Mouse (Mus musculus): ENCODE results near the gene Slc30a6. TPM values are rescaled to one million over a fixed set of nuclear protein-coding genes. Genes with fewer than 3 reads are reported as not detected.
"Not testable (repeated sequence)": the region's sequence is repeated elsewhere in the genome, so short reads cannot be mapped to it uniquely, and the experiment has no call there.

The Slc30a6 gene
- total RNA-seq, 2 experiments from 2014 or later = 14.8 to 26.4 TPM

DNA sequence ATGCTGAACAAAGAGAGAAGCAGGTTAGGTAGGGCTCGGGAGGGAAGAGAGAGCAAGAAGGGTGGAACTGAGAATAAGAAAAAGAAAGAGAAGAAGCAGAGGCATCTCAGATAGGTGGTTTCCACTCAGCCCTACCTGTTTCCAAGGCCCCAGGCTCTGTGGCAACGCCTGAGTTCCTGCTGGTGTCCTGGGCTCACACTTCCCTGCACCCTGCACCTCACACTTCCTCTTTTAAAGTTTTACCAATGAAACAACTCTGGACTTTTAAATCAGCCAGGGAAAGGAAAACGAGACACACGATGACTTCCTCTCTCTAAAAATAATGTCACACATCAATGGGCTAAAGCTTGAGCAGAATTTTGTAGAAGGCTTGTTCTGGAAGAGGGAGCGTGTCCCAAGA, 45.1 kb downstream of the Slc30a6 start:
- peak; percentile 99 for ATAC-seq (replicated peaks; ENCODE audit: poor library complexity)

DNA sequence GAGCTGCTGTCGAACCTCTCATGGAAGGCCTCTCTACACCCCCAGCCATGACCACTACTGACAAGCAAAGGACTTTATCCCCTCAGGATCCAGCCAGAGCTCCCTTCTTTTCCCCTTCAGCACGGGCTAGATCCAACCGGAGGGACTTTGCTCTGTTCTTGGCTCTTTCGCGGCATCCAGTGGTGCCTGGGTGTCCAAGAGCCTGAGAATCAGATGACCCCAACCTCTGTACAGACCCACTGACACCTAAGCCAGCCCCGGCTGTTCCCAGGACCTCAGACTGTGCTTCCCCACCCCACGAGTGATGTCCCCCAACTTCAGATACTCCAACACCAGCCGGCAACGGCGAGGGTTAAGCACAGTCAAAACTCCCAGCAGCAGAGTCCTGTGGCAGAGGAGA, 54.4 kb downstream of the Slc30a6 start:
- ATAC-seq (replicated peaks; ENCODE audit: poor library complexity) = no peak

DNA sequence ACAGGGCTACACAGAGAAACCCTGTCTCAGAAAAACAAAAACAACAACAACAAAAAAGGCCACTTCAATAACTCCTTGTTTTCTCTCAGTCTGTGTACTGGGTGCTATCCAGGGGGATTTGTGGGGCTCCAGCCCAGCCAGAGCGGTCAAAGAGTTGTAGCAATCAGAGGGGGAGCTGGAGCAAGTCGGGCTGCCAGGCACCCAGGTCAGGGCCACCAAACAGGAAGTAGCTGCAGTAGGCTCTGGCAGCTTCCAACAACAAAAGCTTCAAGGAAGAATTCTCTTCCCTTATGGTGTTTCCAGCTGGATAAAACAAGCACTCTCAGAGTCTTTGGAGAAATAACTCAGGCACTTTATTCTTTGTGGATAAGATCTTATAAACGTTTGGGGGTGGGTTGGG, 58.5 kb downstream of the Slc30a6 start:
- peak; percentile 51; the same call in 1 of the 2 replicates for ATAC-seq (replicated peaks; ENCODE audit: poor library complexity)

DNA sequence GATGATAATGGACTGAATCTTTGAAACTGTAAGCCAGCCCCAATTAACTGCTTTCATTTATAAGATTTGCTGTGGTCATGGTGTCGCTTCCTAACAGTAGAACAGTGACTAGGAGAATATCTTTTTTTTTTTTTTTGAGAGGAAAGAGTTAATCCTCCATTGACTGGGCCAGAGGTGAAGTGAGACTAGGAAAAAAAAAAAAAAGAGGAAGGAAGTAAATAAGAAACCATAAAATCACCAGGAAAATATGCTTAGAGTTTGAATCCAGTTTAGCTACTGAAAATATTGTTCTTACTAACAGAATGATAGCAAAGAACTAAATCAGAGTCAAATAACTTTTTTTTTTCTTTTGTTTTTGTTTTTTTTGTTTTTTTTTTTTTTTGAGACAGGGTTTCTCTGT, 59.3 kb downstream of the Slc30a6 start:
- ATAC-seq (replicated peaks; ENCODE audit: poor library complexity) = peak; percentile 30; the same call in 1 of the 2 replicates

DNA sequence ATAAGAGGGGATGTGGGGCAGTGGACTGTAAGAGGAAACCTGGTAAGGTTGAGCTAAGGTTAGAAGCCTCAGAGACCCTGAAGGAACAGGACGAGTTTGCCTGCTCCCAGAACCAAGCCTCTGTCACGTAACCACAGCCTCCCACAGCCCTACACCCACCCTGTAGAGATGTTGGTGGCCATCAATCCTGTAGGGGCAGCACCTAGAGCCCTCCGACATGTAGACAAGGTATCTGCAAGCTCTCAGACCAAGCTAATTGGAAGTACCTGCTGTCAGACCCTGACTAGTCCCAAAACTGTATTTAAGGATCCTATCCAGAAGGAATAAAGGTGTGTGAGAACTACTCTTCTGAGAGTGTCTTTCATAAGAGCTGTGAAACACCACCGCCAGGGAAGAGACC, 60.0 kb downstream of the Slc30a6 start:
- no peak for ATAC-seq (replicated peaks; ENCODE audit: poor library complexity)

DNA sequence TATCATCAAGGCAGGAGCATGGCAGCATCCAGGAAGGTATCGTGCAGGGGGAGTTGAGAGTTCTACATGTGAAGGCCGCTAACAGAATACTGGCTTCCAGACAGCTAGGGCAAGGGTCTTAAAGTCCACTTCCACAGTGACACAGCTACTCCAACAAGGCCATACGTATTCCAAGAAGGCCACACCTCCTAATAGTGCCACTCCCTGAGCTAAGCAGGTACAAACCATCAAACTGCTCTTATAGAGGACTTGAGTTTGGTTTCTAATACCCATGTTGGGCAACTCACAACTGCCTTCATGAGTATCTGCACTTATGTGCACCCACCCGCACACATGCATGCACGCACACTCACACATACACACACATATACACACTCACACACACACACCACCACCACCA, 61.4 kb downstream of the Slc30a6 start:
- no peak for ATAC-seq (replicated peaks; ENCODE audit: poor library complexity)

DNA sequence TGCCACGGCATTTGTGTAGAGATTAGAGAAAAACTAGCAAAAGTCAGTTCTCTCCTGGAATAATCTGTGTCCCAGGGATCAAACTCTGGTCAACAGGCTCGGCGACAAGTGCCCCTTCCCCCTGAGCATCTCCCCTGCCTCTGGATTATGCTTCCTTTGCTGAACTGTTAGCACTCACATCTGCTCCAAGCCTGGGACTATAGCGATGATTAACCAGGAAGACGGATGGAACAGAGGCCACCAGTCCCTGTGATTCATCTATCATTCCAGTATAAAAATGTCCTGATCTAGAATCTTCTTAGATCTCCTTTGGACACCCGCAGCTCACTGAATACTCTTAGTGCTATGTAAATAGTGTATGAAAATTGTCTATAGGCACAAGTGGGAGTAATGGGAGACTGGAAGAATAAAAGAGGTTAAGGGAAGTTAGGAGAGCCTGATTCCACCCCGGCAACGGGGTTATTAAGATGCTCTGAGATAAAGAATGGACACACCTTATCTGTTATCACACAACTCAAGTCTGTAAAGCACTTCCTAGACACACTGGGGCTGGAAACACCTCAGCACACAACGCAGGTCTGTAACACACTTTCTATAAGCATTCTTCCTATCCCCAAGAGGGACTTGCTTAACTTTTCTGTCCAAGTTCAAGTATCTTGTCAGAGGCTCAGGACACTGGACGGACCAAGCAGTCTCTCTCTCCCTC, 62.7 kb downstream of the Slc30a6 start:
- no peak for ATAC-seq (replicated peaks; ENCODE audit: poor library complexity)

DNA sequence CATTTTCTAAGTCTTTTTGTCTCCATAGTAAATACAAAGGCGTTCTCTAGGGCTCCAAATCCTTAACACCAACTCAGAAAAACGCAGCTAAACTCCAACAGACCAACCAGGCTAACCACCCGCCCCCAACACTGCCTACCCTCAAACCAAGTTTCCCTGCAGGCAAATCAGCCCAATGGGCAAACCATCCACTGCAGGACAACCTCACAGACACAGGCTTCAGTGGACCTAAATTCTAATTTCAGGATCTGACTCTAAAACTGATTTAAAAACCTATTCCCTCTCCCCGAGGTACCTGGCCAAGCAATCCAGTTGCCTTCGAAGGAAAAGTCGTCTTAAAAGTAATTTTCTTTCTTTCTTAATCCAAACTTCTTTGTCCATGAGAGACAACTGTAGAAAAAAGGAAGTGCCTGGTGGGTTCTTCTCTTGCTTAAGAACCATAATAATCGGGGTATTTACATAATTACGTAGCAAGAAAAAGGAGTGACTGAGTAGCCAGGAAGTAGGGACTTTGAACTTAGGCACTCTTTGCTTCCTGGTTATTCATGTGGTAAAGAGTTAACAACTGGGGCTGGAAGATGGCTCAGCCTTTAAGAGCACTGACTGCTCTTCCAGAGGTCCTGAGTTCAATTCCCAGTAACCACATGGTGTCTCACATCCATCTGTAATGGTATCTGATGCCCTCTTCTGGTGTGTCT, 63.5 kb downstream of the Slc30a6 start, which contains the start of gene Nlrc4:
Gene Nlrc4, minus strand, starts transcription at position 432 of the 698 bp plus-strand sequence.
- ATAC-seq (replicated peaks; ENCODE audit: poor library complexity) = peak; percentile 96

DNA sequence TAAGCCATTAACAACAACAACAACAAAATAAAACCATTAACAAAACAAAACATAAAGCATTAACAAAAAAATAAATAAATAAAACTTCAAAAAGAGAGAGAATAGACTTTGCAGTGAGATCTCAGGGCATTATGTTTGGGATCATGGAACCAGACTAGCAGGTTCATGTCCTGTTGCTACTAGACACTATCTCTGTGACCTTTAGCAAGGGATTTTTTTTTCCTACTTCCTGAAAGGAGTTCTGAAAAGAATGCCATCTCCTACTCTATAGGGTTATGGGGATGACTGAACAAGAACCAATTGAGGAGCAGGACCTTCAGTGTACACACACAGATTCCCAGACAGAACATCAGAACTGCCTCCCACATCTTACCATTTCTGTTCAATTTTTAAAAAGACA, 68.1 kb downstream of the Slc30a6 start:
- no peak for ATAC-seq (replicated peaks; ENCODE audit: poor library complexity)

DNA sequence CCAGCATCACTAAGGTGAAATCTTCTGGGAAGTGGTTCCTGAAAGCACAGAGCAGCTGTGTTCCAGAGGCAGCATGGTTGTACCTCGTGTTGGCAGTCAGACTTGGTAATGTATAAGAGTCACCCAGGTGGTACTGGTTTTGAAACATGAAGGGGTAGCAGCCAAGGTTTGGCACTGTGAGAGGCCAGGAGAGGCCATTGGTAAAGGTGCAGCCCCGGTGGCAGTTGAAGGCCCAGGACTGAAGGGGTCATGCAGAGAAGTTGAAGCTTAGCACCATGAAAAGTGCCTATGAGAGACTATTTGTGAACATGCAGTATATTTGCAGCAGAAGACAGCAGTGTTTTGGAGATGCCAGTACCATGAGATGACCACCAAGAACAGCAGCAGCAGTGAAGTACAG, 72.6 kb downstream of the Slc30a6 start:
- ATAC-seq (replicated peaks; ENCODE audit: poor library complexity) = not testable (repeated sequence)

DNA sequence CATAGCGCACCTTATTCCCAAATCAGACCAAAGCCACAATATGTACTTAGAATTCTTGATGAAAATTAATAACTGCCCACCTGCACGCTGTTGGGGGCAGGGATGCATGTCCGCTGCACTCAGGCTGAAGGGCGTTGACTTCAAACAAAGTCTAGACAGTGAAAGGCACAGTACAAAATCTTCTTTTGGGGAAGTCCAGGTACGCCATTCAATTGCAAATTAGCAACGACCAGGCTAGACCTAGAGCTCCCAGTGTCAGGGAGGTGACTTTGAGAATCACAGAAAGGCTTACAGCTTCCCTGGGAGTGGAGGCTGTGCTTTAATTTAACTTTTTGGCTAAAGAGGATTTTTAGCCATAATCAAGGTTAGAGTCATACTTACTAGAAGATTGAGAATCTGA, 74.7 kb downstream of the Slc30a6 start:
- ATAC-seq (replicated peaks; ENCODE audit: poor library complexity) = not testable (repeated sequence)

Other genes with a start within 250 kb of the Slc30a6 start
- gene Memo1, start 100.1 kb upstream of the Slc30a6 start, total RNA-seq (2015) = 99.8 and 103 TPM in 2 replicates
- 85.1 and 107 TPM in 2 replicates for gene Memo1, start 100.1 kb upstream of the Slc30a6 start, total RNA-seq (2017)
- 253 TPM in 2 replicates for gene Dpy30, start 71.7 kb upstream of the Slc30a6 start, total RNA-seq (2015)
- 200 and 202 TPM in 2 replicates for gene Dpy30, start 71.7 kb upstream of the Slc30a6 start, total RNA-seq (2017)
- 37.6 and 40.7 TPM in 2 replicates for gene Spast, start 56.6 kb upstream of the Slc30a6 start, total RNA-seq (2015)
- 49.5 and 60.2 TPM in 2 replicates for gene Spast, start 56.6 kb upstream of the Slc30a6 start, total RNA-seq (2017)
- gene Nlrc4, start 63.5 kb downstream of the Slc30a6 start, total RNA-seq (2015) = 6.3 and 8.5 TPM in 2 replicates
- gene Nlrc4, start 63.5 kb downstream of the Slc30a6 start, total RNA-seq (2017) = 8.6 and 9.4 TPM in 2 replicates
- 43.2 and 49.1 TPM in 2 replicates for gene Yipf4, start 93.9 kb downstream of the Slc30a6 start, total RNA-seq (2015)
- 44.0 and 55.6 TPM in 2 replicates for gene Yipf4, start 93.9 kb downstream of the Slc30a6 start, total RNA-seq (2017)
- 159 and 181 TPM in 2 replicates for gene Birc6, start 132.7 kb downstream of the Slc30a6 start, total RNA-seq (2015)
- gene Birc6, start 132.7 kb downstream of the Slc30a6 start, total RNA-seq (2017) = 109 and 135 TPM in 2 replicates